Mouse (Mus musculus) kidney, postnatal 14 days (tissue): Measurements from ENCODE around the gene Lrsam1.
A peak's percentile ranks its signal among the peaks of the same experiment; 100 is the strongest.

Experiments used
- DNase-seq: peaks from one replicate; pipeline ENCODE4 v3.0.0; 2022; ENCODE audit warnings: mixed read lengths

Gene Lrsam1

DNA sequence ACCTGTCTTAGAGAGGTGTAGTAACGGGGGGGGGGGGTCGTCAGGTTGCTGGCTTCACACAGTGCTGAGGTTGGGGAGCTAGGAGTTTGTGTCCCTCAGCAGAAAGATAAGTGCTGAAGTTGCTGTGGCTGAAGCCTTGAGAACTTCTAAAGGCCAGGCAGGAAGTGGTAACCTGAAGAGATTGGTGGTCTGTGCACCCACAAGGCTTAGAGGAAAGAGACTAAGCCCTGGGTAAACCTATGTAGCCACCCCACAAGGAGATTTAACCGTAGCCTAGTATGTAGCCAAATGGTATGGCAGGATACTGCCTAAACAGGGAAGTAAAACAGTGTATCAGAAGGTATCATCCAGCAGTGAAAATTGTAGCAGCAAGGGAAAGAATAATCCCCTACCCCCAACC is 71.1 kb downstream of the Lrsam1 start:
- no peak for DNase-seq

GRCm38 (mm10) chr2:32888551-32888950 is 72.9 kb downstream of the Lrsam1 start:
- DNase-seq: no peak

DNA sequence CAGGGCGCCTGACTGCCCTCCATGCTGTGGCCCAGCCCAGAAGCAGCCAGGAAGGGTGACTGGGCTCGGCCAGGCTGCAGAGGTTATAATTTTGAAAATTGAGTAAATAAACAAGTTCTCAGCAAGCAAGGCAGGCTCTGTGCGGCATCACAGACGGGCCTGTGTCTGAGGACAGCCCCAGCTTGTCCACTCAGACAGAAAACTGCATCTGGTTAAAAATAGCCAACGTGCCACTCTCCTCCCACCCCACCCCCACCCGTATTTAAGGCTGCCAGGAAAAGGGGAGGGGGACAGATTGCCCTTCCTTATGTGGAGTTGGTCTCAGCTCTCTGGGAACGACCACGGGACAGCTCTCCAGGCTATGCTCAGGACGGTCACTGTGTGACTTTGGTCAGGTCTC is 73.4 kb downstream of the Lrsam1 start:
- DNase-seq: no peak

- peak; percentile 51 for DNase-seq
Observed at GRCm38 (mm10) chr2:32884745-32885144, 76.7 kb downstream of the Lrsam1 start.

DNA sequence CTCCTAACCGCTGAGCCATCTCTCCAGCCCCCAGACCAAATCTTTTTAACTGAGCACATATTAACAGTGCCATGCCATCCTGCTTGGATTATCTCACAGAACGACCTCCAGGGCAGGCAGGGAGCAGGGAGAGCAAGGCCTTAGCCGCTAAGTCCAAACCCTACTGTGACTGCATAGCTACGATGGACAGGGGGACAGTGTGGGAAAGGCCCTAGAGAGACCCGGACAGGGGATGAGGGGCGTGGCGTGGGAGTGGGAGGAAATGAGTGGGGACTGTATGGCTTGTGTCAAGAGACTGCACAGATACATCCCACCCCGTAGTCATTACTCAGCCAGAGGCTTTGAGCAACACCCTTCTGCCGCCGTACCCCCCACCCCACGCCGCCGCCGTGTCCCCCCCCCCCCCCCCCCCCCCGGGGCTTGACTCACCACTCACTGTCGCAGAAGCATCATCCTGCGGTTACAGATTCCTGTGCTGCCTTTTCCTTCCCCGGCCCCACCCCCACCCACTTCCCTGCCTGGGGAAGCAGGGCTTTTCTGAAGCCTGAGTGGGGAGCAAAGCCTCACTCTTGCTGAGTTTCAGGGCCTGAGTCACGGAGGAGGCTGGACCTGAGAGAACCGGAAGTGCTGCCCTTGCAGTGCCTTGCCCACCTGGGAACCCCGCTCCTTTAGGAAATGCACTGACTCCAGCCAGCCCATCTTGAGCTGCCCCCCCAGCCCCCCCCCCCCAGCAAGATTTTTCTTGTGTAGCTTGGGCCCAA is 79.0 kb downstream of the Lrsam1 start:
- DNase-seq: peak; percentile 61

DNA sequence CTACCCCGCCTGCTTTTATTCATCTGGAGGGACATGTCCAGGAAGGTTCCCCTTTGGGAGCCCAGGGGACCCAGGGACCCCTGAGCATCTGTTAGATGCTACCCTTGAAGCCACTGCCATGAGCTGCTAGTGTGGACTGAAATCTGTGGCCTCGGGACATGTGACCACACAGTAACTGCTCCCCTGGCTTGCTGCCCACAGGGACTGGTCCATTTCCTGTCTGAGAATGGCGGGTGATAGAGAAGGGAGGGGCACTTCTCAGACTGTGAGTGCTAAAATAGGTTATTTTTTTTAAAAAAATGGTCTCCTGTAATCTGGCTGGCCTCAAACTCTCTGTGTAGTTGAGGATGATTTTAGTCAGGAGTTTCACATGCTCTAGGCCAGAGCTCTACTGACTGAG is 79.7 kb downstream of the Lrsam1 start:
- peak; percentile 92 for DNase-seq

DNA sequence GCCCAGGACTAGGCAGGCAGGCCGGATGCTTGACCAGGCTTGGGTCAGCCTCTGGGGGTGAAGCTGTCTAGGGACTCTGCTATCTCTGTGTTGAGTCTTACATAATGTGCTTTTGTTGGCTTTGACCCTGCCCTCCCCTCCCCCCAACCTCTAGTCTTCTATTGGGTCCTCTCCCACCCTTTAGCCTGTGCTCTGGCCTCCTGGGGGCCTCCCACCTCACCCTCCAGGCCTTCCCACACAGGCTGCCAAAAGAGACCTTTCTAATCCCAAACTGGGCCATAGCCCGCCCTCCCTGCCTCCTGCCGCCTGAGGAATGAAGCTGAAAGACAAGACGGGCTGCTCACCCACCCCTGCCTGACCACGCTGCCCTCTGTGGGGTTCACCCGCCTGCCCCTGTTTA is 80.4 kb downstream of the Lrsam1 start:
- no peak for DNase-seq

DNA sequence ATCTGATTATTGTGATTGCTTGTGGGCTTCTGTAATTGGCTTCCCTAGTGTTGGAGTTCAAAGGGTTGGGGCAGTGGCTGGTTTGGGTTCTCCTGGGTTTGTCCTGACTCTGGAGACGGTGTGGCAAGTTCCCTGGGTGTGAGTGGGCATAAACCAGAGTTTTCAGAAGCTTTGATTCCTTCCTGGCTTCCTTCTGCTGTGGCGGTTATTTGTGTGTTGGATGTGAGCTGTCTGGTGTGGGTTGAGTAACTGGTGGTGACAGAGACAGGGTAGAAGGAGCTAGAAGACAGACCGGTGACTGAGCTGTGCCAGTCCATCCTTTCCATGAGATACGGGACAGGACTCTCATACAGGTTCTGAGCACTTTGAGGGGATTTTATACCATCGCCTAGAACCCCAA is 81.8 kb downstream of the Lrsam1 start:
- no peak for DNase-seq

GRCm38 (mm10) chr2:32878396-32878795 is 83.0 kb downstream of the Lrsam1 start:
- DNase-seq: peak; percentile 68

- no peak for DNase-seq
Observed at GRCm38 (mm10) chr2:32877761-32878393, 83.5 kb downstream of the Lrsam1 start.

GRCm38 (mm10) chr2:32877303-32877702 is 84.1 kb downstream of the Lrsam1 start:
- DNase-seq: no peak

DNA sequence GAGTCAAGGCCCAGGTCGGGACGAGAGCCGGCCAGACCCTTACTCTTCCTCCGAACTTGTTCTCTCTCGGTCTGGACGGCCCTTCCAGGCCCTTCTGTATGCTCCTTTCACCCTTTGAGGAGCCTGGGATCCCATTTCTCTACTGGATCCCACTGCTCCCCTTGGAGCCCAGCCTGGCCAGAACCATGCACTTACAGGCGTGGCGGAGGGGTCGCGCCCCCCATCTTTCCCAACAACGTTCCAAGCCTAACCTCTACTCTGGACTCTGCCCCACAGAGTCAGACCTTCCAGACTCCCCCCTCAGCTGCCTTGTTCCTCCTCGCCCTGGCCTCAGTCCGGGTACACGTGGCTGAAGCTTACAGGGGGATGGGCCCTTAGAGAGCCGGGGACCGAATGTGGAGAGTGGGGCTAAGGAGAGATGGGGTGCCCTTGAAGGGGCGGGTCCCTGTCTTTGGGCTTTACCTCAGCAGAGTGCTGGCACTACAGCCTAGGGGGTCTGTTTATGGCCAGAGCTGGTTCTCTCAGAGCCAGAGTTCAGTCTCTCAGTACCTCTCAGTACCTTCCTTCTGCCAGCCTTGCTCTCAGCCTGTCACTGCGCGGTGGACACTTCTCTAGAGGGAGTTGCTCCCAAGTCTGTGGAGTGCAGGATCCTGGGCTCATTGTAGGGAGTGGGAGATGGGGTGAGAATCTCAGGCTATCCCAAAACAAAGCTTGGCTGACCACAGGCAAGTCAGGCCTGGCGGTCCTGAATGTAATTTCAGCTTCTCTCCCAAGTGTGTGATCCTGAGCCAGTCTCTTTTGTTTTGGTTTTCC is 84.7 kb downstream of the Lrsam1 start:
- peak; percentile 38 for DNase-seq

DNA sequence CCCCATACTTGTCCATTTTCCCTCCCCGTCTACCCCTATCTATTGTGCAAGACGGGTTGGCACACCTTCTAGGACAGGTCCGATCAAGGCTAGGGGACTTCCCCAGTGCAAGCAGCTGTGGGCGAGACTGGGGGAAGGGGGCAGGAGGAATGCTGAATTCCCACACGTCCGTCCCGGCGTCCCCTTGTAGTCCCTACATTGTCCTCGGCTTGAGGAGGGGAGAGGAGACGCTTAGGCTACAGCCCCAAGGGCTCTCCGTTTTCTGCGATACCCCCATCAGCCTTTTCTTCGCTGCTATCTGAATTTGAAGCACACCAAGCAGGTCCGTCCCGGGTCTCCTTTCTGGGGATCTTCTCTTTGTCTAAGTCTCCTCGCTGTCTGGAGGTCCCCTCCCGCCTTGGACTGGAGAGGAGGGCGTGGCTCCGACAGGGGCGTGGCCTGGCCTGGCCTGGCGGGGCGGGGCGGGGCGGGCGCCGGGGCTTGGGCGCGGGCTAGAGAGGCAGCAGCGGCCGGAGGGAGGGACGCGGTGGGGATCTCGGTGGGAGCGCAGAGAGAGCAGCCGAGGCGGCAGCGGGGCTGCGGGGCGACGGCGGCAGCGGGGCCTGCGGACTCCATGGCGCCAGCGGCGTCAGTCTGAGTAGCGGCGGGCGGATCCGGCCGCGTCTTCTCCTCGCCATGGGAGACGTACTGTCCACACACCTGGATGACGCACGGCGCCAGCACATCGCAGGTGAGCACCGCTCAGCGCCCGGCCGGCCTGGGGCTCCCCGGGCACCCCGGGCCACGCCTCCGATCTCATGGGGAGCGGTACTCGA is 85.5 kb downstream of the Lrsam1 start, which contains the start of gene Fam129b:
Fam129b (plus strand) TSS at position 440 of the 815 bp plus-strand sequence.
- peak; percentile 95 for DNase-seq
